Mouse (Mus musculus) forebrain, embryonic 12.5 days (tissue): ENCODE results near the gene Tmem270. TPM values are rescaled to one million over a fixed set of nuclear protein-coding genes. Genes with fewer than 3 reads are reported as not detected.

Source experiments
- ATAC-seq: fragments of 200-750 bp; cut with Nextera tagmentation; 2 replicates; pipeline ENCODE4 v1.8.0; 2017; ENCODE audit warnings: moderate TSS enrichment; ENCODE audit not compliant: low FRiP score
- H3K27ac ChIP-seq: fragments of 300-500 bp; sonication (generic); 2 replicates; pipeline ENCODE4 v1.5.1; 2016; ENCODE audit warnings: mild to moderate bottlenecking
- H3K27me3 ChIP-seq: fragments of 300-500 bp; sonication (generic); 2 replicates; pipeline ENCODE4 v1.6.1; 2016; ENCODE audit warnings: mild to moderate bottlenecking
- H3K36me3 ChIP-seq: fragments of 300-500 bp; sonication (generic); replicated peaks from 2 replicates; pipeline ENCODE4 v1.6.1; 2016; ENCODE audit warnings: mild to moderate bottlenecking
- H3K4me1 ChIP-seq: fragments of 300-500 bp; sonication (generic); 2 replicates; pipeline ENCODE4 v1.6.1; 2016
- H3K4me2 ChIP-seq: fragments of 300-500 bp; sonication (generic); 2 replicates; pipeline ENCODE4 v1.6.1; 2016; ENCODE audit warnings: mild to moderate bottlenecking, moderate library complexity
- H3K4me3 ChIP-seq: fragments of 300-500 bp; sonication (generic); replicated peaks from 2 replicates; pipeline ENCODE4 v1.5.1; 2016; ENCODE audit warnings: mild to moderate bottlenecking
- H3K9ac ChIP-seq: fragments of 300-500 bp; sonication (generic); 2 replicates; pipeline ENCODE4 v1.6.1; 2016; ENCODE audit warnings: mild to moderate bottlenecking
- H3K9me3 ChIP-seq: fragments of 300-500 bp; sonication (generic); 2 replicates; pipeline ENCODE4 v1.6.1; 2016
- WGBS: fragments of 180-500 bp; shearing (Covaris S2); methylation state at CpG from one replicate; pipeline ENCODE4 v1.1.7; 2016; 5-methylcytosine and 5-hydroxymethylcytosine counted together
- polyA plus RNA-seq: library from polyadenylated mRNA; unstranded; fragments of >200 nt; fragmentation: Nextera tagmentation; extraction: Ambion mirVana; gene quantifications from 2 replicates; pipeline ENCODE4 v1.2.1, GENCODE M21; 2016

The Tmem270 gene
- not detected in 2 replicates for polyA plus RNA-seq

- H3K27ac ChIP-seq, result no peak within 1 kb of the TSS
- H3K4me1 ChIP-seq, result 0 out of 2 replicates have a peak, but pooled peaks cover 4% of the 10 kb centered on the region
- no peaks in the 10 kb centered on the region for H3K36me3 ChIP-seq
- no peaks in the 10 kb centered on the region for H3K27me3 ChIP-seq
- H3K9me3 ChIP-seq, result no peaks in the 10 kb centered on the region
- H3K4me2 ChIP-seq, result no peak within 1 kb of the TSS
- no peak within 1 kb of the TSS for H3K9ac ChIP-seq
- ATAC-seq, result no peak
- no peak within 1 kb of the TSS for H3K4me3 ChIP-seq
- WGBS, result 78% methylated on average over 6 of the region's 6 CpGs
These were observed at the start of gene Tmem270 for GRCm38 (mm10) chr5:134906633-134907032. Gene Tmem270, minus strand, starts transcription at chr5:134906733.

- Histone ChIP-seq H3K27ac (no peak overlapping the region), H3K4me2 (no peak overlapping the region), H3K9ac (no peak overlapping the region), H3K4me1 (no peaks in the 10 kb centered on the region), H3K4me3 (no peak overlapping the region), H3K27me3 (0 out of 2 replicates have a peak, but pooled peaks cover 6% of the 10 kb centered on the region), H3K9me3 (no peaks in the 10 kb centered on the region), H3K36me3 (no peaks in the 10 kb centered on the region)
- no peak for ATAC-seq
- WGBS, result 85% methylated on average over 5 of the region's 5 CpGs
These were observed 49.0 kb upstream of the Tmem270 start for GRCm38 (mm10) chr5:134955491-134955890.

- Histone ChIP-seq H3K9me3 (no peaks in the 10 kb centered on the region), H3K36me3 (no peaks in the 10 kb centered on the region), H3K4me1 (peaks cover 7% of the 10 kb centered on the region), H3K4me2 (no peak overlapping the region), H3K27me3 (peaks cover 26% of the 10 kb centered on the region), H3K9ac (no peak overlapping the region), H3K4me3 (no peak overlapping the region), H3K27ac (no peak overlapping the region)
- ATAC-seq, result no peak
- 56% methylated on average over 19 of the region's 19 CpGs for WGBS
These were observed 44.7 kb upstream of the Tmem270 start for GRCm38 (mm10) chr5:134951053-134951884.

GRCm38 (mm10) chr5:134948085-134948439 is 41.5 kb upstream of the Tmem270 start:
- H3K4me3 ChIP-seq, result no peak overlapping the region
- no peak overlapping the region for H3K9ac ChIP-seq
- WGBS, result 75% methylated on average over 4 of the region's 4 CpGs
- H3K27me3 ChIP-seq, result peaks cover 51% of the 10 kb centered on the region
- no peaks in the 10 kb centered on the region for H3K36me3 ChIP-seq
- H3K27ac ChIP-seq, result no peak overlapping the region
- no peaks in the 10 kb centered on the region for H3K9me3 ChIP-seq
- H3K4me2 ChIP-seq, result no peak overlapping the region
- H3K4me1 ChIP-seq, result peaks cover 8% of the 10 kb centered on the region
- no peak for ATAC-seq

GRCm38 (mm10) chr5:134947420-134948084 is 41.0 kb upstream of the Tmem270 start:
- Histone ChIP-seq H3K4me2 (no peak overlapping the region), H3K9ac (no peak overlapping the region), H3K36me3 (no peaks in the 10 kb centered on the region), H3K27me3 (peaks cover 51% of the 10 kb centered on the region), H3K4me3 (no peak overlapping the region), H3K27ac (no peak overlapping the region), H3K4me1 (peaks cover 8% of the 10 kb centered on the region), H3K9me3 (no peaks in the 10 kb centered on the region)
- 72% methylated on average over 5 of the region's 5 CpGs for WGBS
- ATAC-seq, result no peak

- peak within 1 kb of the TSS; percentile 7; the same call in 1 of the 2 replicates for H3K4me3 ChIP-seq
- 8% methylated on average over 11 of the region's 11 CpGs for WGBS
- H3K4me2 ChIP-seq, result peak within 1 kb of the TSS; percentile 31
- ATAC-seq, result no peak
- no peaks in the 10 kb centered on the region for H3K36me3 ChIP-seq
- H3K27ac ChIP-seq, result no peak within 1 kb of the TSS
- H3K9me3 ChIP-seq, result no peaks in the 10 kb centered on the region
- H3K27me3 ChIP-seq, result peaks cover 51% of the 10 kb centered on the region
- no peak within 1 kb of the TSS for H3K9ac ChIP-seq
- H3K4me1 ChIP-seq, result peaks cover 8% of the 10 kb centered on the region
These were observed 40.3 kb upstream of the Tmem270 start, which contains the start of gene Cldn4 for GRCm38 (mm10) chr5:134946857-134947255. Gene Cldn4, minus strand, starts transcription at chr5:134946934.

- 14% methylated on average over 43 of the region's 43 CpGs for WGBS
- peaks cover 50% of the 10 kb centered on the region for H3K27me3 ChIP-seq
- peak overlapping the region; percentile 31 for H3K4me2 ChIP-seq
- no peak for ATAC-seq
- H3K27ac ChIP-seq, result no peak overlapping the region
- H3K4me3 ChIP-seq, result peak overlapping the region; percentile 7; the same call in 1 of the 2 replicates
- no peaks in the 10 kb centered on the region for H3K36me3 ChIP-seq
- no peaks in the 10 kb centered on the region for H3K9me3 ChIP-seq
- no peak overlapping the region for H3K9ac ChIP-seq
- H3K4me1 ChIP-seq, result peaks cover 8% of the 10 kb centered on the region
These were observed 39.7 kb upstream of the Tmem270 start for GRCm38 (mm10) chr5:134946063-134946856.

GRCm38 (mm10) chr5:134945266-134945959 is 38.9 kb upstream of the Tmem270 start:
- ATAC-seq, result no peak
- H3K27me3 ChIP-seq, result peaks cover 45% of the 10 kb centered on the region
- H3K4me2 ChIP-seq, result no peak overlapping the region
- 35% methylated on average over 18 of the region's 19 CpGs for WGBS
- no peaks in the 10 kb centered on the region for H3K9me3 ChIP-seq
- H3K9ac ChIP-seq, result no peak overlapping the region
- H3K4me3 ChIP-seq, result no peak overlapping the region
- H3K27ac ChIP-seq, result no peak overlapping the region
- no peaks in the 10 kb centered on the region for H3K36me3 ChIP-seq
- H3K4me1 ChIP-seq, result peaks cover 8% of the 10 kb centered on the region

GRCm38 (mm10) chr5:134944179-134944578 is 37.6 kb upstream of the Tmem270 start:
- Histone ChIP-seq H3K4me2 (no peak overlapping the region), H3K9ac (no peak overlapping the region), H3K36me3 (no peaks in the 10 kb centered on the region), H3K9me3 (no peaks in the 10 kb centered on the region), H3K4me1 (peaks cover 8% of the 10 kb centered on the region), H3K4me3 (no peak overlapping the region), H3K27ac (no peak overlapping the region), H3K27me3 (peaks cover 45% of the 10 kb centered on the region)
- WGBS, result 77% methylated on average over 5 of the region's 5 CpGs
- no peak for ATAC-seq

- no peak for ATAC-seq
- Histone ChIP-seq H3K4me2 (no peak overlapping the region), H3K27ac (no peak overlapping the region), H3K27me3 (peaks cover 39% of the 10 kb centered on the region), H3K36me3 (no peaks in the 10 kb centered on the region), H3K9me3 (no peaks in the 10 kb centered on the region), H3K4me1 (peaks cover 8% of the 10 kb centered on the region), H3K9ac (no peak overlapping the region), H3K4me3 (no peak overlapping the region)
- WGBS, result 77% methylated on average over 2 of the region's 2 CpGs
These were observed 36.2 kb upstream of the Tmem270 start for GRCm38 (mm10) chr5:134942740-134943139.

GRCm38 (mm10) chr5:134941472-134942209 is 35.1 kb upstream of the Tmem270 start:
- Histone ChIP-seq H3K9ac (no peak overlapping the region), H3K9me3 (no peaks in the 10 kb centered on the region), H3K4me2 (no peak overlapping the region), H3K36me3 (no peaks in the 10 kb centered on the region), H3K4me3 (no peak overlapping the region), H3K27ac (no peak overlapping the region), H3K27me3 (peaks cover 28% of the 10 kb centered on the region), H3K4me1 (peaks cover 4% of the 10 kb centered on the region)
- no peak for ATAC-seq
- 89% methylated on average over 14 of the region's 14 CpGs for WGBS
